Mouse (Mus musculus) cerebellum, adult 2 months (tissue): ENCODE data around the gene Map2k5.

ENCODE experiments used
- CTCF ChIP-seq: fragments of 200-500 bp; IDR thresholded peaks from 2 replicates; pipeline ENCODE4 v1.5.1; 2011; ENCODE audit warnings: low read depth, mild to moderate bottlenecking, control low read depth, low read length, moderate library complexity, borderline replicate concordance; ENCODE audit not compliant: insufficient read depth
- POLR2A ChIP-seq: fragments of 200-500 bp; IDR thresholded peaks from 2 replicates; pipeline ENCODE4 v1.6.1; 2011; ENCODE audit warnings: low read length, control low read depth, borderline replicate concordance; ENCODE audit not compliant: insufficient read depth

DNA sequence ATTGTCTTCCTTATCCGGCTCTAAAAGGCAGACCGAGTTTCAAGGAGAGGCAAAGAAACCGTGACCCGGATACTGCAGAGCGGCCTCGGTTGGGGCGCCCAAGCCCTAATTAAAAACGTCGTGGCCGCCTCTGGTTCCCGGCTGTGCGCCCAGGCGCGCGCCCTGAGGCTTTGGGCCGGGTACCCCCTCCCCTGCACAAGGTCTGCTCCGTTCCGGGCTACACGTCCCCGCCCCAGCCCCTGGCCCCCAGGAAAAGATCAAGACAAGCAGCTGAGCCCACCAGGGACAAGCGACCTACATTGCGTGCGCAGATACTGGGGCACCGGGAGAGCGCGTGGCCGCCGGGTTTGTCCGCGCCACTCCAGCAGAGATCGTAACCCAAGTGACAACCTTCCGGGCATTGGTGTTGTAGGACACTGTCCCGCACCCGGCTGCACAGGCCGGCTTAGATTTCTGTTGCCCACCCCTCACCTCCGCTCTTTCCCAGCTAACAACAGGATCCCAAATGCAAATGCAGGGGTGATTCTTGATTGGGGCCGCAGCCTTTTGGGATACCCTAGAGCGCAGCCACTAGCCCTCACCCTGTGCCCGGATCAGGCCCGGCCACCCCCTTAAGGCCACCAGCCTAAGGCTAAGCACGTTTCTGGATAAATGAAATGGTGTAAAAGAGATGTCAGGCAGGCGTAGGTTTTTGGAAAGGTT is 235.2 kb downstream of the Map2k5 start:
- TF ChIP-seq POLR2A (no peak), CTCF (no peak)
